Mouse (Mus musculus) urinary bladder, adult 18-20 months (tissue): ENCODE data around the gene Tnip2.
A peak's percentile ranks its signal among the peaks of the same experiment; 100 is the strongest.

Source experiments
- DNase-seq, 2 experiments: peaks; one replicate each; pipeline ENCODE4 v3.0.0; 2022; ENCODE audit warnings: low spot score in 2 of 2, mixed read lengths in 2 of 2

Gene Tnip2

GRCm38 (mm10) chr5:34513466-34514217 is at the start of gene Tnip2:
Tnip2 (minus strand) TSS chr5:34513991.
- DNase-seq = peak; percentile 96 to 98

DNA sequence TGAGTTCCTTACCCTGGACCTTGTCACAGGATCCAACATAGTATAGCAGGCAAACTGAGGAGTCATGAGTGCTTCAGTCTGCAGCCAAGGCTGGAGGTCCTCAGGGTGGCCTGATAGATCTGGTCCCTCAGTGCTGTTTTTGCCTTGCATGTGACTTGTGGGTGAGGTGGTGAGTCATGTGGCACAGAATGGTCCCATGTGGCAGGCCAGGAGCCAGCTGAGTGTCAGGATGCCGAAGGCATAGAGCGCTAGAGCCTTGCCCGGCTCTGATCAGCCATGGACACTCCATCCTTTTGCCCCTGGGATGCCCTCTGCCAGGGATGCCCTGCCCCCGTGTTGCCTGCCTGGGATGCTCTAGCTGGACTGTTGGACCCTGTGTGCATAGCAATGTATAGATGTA is 38.0 kb upstream of the Tnip2 start:
- DNase-seq = no peak

GRCm38 (mm10) chr5:34550251-34550650 is 36.5 kb upstream of the Tnip2 start:
- DNase-seq = no peak

- peak; percentile 25 to 56 for DNase-seq
Measured at GRCm38 (mm10) chr5:34549483-34550221, 35.9 kb upstream of the Tnip2 start.

DNA sequence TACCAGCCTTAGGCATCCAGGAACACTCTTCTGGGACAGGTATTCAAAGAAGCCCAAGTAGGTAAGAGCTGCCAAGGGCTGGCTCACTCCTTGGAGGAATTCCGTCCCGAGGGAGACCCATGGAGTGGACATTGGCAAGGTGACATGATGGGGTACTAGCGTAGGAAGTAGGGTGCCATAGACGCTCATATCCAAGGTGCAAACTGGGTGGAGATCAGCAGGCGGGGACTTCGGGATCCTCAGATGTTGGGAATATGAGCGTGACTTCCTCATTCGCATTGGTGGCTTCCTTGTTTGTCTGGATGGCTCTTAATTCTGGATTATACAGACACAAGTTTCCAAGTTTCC is 35.3 kb upstream of the Tnip2 start:
- DNase-seq = no peak

DNA sequence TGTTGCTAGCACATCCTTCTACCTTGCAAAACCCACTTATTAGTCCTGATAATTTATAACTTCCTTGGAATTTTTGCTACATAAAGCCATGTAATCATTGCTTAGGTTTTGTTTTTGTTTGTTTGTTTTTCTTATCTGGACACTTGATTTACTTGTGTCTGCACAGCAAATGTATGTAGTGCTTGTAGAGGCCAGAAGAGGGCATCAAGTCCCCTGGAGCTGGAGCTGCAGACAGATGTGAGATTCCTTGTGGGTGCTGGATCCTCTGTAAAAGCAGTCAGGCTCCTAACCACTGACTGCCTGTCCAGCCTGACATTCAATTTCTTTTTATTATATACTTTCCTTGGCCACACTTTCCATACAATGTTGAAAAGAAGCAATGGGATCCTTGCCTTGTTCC is 33.6 kb upstream of the Tnip2 start:
- no peak for DNase-seq

DNA sequence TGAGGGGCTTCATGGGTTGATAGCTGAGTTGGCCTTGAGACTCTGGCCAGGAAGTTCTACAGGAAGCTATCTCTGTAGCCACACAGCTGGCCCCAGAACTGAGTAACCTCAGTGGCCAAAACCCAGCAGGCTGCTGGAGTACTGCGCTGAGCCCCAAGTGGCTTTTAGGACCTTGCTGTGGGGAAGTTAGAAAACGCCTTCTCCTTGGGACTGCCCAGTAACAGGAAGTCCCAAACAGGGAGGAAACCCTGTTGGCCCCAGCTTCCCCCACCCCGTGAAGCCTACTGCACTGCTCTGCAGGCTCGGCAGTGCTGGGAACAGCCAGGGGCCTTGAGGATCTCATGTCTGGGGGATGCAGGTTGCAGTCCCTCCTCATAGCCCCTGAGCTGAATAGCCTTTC is 29.3 kb upstream of the Tnip2 start:
- DNase-seq = no peak

DNA sequence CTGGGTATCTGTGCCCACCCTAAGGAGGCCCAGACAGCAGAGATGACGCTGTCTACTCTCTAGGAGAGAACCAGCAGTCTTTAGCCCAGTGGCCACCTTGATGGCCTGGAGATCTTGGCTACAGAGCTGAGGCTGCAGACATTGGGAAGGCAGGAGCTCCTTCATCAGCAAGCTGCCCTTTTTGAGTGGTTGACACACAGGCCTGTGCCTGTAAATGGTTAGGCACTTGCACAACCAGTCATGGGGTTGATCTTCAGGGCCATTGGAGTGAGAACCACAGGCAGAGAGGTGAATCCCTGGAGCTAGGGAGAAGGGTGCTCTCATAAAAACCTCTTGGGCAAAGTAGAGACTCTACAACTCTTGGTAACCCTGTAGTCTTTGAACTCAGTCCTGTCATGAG is 28.4 kb upstream of the Tnip2 start:
- DNase-seq = no peak

DNA sequence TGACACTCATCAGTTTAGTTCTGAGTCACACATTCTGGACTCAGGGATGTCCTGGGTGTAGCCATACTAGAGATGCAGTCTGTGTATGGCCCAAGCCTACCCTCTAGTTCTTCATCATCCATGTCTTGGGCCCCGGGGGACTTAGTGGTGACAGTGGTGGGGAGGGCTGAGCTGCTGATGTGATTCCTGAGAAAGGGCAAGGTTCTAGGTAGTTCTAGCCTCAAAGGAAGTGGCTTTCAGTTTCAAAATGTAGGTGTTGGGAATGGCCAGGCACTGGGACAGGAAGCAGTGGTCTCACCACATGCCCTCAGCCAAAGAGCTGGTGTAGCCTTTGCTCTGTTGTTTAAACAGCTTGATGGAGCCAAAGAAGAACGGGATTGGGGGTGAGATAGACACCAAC is 25.3 kb upstream of the Tnip2 start:
- no peak for DNase-seq

- DNase-seq = no peak
Measured at GRCm38 (mm10) chr5:34538527-34538926, 24.7 kb upstream of the Tnip2 start.

- no peak for DNase-seq
Measured at GRCm38 (mm10) chr5:34538079-34538478, 24.3 kb upstream of the Tnip2 start.

DNA sequence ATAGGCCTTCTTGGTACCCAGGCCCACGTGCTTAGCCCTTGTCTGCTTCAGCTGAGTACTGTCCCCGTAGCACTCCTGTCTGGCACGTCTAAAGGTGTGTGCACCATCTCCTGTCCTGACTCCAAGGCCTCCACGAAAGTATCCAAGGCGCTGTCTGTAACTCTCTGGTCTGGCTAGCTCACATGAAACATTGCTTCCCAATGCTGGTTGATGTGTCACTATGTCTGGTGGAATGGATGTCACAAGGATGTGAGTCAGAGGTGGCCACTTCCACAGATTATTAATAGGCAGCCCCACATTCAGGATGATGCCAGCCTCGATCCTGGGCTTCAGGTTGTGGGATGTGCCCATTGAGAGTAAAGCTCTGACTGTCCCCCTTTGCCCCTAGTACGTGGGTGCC is 22.0 kb upstream of the Tnip2 start:
- no peak for DNase-seq

DNA sequence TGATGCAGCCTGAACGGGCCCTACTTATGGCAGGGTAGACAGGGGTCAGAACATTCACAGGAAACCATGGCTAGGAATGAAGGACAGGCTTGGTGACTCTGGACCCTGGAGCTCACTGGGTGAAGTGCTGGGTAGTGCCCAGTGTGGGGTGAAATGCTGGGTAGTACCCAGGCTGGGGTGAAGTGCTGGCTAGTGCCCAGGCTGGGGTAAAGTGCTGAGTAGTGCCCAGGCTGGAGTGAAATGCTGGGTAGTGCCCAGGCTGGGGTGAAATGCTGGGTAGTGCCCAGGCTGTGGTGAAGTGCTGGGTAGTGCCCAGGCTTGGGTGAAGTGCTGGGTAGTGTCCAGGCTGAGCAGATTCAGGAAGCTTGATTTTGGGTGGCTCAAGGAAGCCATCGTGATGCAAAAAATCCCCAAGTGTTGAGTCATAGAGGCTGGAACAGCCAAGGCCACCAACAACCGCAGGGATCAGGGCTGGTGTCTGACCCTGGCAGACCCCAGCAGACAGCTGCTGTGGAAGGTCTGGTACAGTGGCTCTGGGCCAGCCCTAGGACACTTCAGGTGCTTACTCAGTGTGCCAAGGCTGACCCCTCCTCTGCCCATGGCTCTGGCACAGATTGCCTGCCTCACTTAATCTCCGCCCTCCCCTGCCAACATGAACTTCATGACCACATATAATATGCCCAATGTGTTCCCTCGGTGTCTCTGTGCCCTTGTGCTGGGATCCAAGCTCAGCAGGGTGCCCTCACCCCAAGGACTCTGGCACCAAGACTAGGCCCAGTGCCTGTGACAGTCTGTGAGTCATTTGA is 21.2 kb upstream of the Tnip2 start:
- DNase-seq = peak in 1 of 2 experiments; percentile 23

DNA sequence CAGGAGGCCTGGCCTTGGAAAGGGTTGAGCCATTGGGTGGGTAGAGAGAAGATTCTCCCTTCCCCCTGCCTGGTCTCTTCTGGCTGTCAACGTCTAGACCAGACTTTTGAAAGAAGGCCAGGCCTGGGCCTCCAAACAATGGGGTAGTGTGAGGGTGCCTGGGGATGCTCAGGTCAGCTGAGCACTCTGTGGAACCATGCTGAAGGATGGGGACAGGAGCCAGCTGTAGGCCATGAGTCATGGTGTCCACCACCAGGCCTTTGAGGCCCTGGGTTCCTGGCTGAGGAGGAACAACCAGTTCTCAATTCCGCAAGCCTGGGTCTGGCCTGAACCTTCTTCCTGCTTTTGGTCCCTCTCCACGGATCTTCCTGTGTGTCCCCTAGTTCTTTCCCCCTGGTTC is 20.0 kb upstream of the Tnip2 start:
- no peak for DNase-seq

DNA sequence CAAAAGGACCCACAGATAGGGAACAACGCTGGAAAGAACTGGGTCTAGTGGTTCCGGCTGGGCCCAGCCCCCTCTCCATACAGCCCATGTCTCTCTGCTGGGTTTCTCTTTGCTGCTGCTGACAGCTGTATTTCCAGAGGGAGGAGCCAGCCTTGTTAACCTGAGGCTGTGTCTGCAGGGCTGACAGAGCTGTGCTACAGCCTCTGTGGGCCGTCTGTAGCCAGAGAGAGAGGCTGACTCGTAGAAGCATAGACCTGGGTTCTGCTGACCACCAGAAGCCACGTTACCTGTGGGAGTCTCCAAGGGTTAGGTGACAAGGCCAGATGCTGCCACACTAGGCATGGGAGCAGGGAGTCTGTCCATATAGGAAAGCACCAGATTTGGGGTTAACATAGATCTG is 19.3 kb upstream of the Tnip2 start:
- DNase-seq = no peak

DNA sequence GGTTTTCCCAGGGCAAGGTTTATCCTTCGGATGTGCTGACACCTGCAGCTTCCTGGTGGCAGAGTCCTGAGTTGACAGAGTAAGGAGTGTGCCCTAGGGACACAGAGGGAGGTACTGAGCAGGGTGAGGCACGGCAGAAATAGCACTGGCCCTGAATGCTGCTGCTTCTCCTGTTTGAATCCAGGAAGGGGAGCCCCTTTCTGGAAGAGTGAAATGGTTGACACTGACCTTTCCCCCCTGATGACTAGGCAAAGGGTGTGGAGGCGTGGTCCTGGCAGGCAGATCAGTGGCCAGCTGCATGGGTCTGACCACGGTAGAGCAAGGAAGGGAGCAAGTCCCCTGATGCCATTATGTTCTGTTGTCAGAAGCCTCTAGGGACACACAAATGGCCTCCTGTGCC is 16.9 kb upstream of the Tnip2 start:
- no peak for DNase-seq

- no peak for DNase-seq
Measured at GRCm38 (mm10) chr5:34530116-34530515, 16.3 kb upstream of the Tnip2 start.

DNA sequence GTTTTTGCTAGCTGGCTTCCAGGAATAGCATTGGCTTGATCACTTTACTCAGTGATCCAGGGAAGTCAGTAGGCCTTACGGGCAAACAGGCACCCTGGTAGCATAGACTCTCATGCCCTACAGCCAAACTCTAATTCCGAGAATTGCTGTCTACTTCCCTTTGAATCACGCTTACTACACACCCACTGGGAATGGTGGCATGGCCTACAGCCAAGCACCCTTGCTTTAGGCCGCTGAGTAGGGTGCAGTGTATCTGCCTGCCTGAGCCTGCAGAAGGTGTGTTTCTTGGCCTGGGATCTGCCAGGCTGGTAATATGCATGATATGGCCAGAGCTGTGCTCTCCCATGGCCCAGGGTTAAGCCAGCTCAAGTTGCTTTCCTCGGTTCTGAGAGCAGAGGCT is 14.9 kb upstream of the Tnip2 start:
- DNase-seq = peak in 1 of 2 experiments; percentile 57

DNA sequence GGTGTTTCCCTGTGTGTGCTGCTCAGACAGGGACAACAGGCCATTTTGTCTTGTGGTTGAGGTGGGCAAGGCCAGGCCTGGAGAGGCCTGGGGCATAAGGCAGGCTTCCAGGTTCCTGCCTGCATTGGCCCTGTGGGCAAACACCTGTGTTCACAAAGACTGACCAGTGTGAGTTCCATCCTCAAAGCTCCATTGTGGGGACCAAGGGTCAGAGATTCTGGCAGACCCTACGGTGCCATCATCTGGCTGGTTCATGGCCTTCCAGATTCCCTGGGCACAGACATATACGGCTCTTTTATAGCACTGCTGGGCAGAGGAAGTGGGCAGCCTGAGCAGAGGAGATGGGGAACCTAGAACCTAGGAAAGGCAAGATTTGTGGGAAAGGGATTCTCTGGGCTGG is 13.6 kb upstream of the Tnip2 start:
- no peak for DNase-seq

DNA sequence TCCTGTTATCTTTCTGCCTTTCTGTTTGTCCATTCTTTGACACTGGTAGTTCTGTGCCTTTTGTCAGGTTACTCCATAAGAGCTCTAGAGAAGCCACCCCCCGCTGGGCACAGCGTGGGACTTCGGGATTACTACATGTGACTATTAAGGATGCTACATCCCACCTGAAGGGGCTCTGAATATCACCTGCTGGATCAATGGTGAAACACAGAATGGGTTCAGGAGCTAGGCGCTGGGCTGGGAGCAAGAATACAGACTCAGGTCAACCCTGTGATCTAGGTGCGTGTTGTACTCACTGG is 12.6 kb upstream of the Tnip2 start:
- DNase-seq = no peak

- DNase-seq = peak; percentile 96 to 99
Measured at GRCm38 (mm10) chr5:34525663-34526476, 12.1 kb upstream of the Tnip2 start, which contains the start of gene Sh3bp2. Sh3bp2 (plus strand) TSS chr5:34525838.

DNA sequence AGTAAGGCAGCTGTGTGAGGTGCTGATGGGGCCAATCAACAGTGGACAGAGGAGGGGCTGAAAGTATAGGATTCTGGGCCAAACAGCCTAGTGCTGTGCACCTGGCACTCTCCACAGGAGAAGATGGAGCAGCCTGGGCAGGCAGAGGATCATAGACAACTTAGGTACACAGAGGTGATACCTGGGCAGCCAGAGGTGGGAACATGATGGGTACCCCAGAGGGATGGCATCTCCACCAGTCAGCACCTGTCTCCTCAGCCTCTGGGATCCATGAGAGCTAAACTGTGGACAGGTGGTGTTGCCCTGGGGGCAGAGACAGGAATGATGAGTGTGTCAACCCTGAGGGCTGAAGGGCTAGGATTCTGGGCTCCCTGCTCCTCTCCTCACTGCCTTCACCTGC is 10.7 kb upstream of the Tnip2 start:
- DNase-seq = no peak
